Mouse (Mus musculus) neural tube, embryonic 14.5 days (tissue): ENCODE measurements at regions not wholly inside any gene's neighbourhood (a gene's known extent, or its start where the extent isn't known, plus 50 kb on each side); places are given as distances from the start of the nearest gene placed in this dataset.

Experiments
- ATAC-seq: fragments of 200-750 bp; cut with Nextera tagmentation; 2 replicates; pipeline ENCODE4 v1.8.0; 2017; ENCODE audit warnings: low read depth, mild to moderate bottlenecking, moderate TSS enrichment, moderate library complexity
- H3K27ac ChIP-seq: fragments of 300-500 bp; sonication (generic); 2 replicates; pipeline ENCODE4 v1.5.1; 2014; ENCODE audit warnings: low read depth, mild to moderate bottlenecking, control low read depth, low read length, moderate library complexity, mixed read lengths
- H3K27me3 ChIP-seq: fragments of 300-500 bp; sonication (generic); 2 replicates; pipeline ENCODE4 v1.6.1; 2014; ENCODE audit warnings: low read length; ENCODE audit not compliant: control insufficient read depth, insufficient read depth
- H3K36me3 ChIP-seq: fragments of 300-500 bp; sonication (generic); 2 replicates; pipeline ENCODE4 v1.6.1; 2014; ENCODE audit warnings: low read length, mixed read lengths; ENCODE audit not compliant: control insufficient read depth, insufficient read depth
- H3K4me1 ChIP-seq: fragments of 300-500 bp; sonication (generic); 2 replicates; pipeline ENCODE4 v1.6.1; 2014; ENCODE audit warnings: low read length; ENCODE audit not compliant: control insufficient read depth, insufficient read depth
- H3K4me2 ChIP-seq: fragments of 300-500 bp; sonication (generic); 2 replicates; pipeline ENCODE4 v1.6.1; 2014; ENCODE audit warnings: mild to moderate bottlenecking, low read depth, low read length, control low read depth
- H3K4me3 ChIP-seq: fragments of 300-500 bp; sonication (generic); 2 replicates; pipeline ENCODE4 v1.5.1; 2014; ENCODE audit warnings: low read depth, low read length, control low read depth, mixed read lengths
- H3K9ac ChIP-seq: fragments of 300-500 bp; sonication (generic); replicated peaks from 2 replicates; pipeline ENCODE4 v1.6.1; 2014; ENCODE audit warnings: low read depth, mild to moderate bottlenecking, control low read depth, low read length, mixed read lengths
- H3K9me3 ChIP-seq: fragments of 300-500 bp; sonication (generic); 2 replicates; pipeline ENCODE4 v1.6.1; 2016; ENCODE audit warnings: low read length; ENCODE audit not compliant: control insufficient read depth
- whole genome bisulfite sequencing: fragments of 180-500 bp; shearing (Covaris S2); extraction: QIAGEN DNeasy Blood & Tissue Kit; methylation state at CpG from one replicate; pipeline ENCODE4 v1.1.7; 2014; 5-methylcytosine and 5-hydroxymethylcytosine counted together

GRCm38 (mm10) chr13:39161980-39162379 lies 201.3 kb upstream of the Slc35b3 start:
- H3K9ac ChIP-seq: no peak overlapping the region
- H3K9me3 ChIP-seq: no peaks in the 10 kb centered on the region
- H3K4me2 ChIP-seq: no peak overlapping the region
- ATAC-seq: peak; percentile 34; the same call in 1 of the 2 replicates
- H3K4me1 ChIP-seq: no peaks in the 10 kb centered on the region
- no peak overlapping the region for H3K4me3 ChIP-seq
- H3K27ac ChIP-seq: no peak overlapping the region
- WGBS: 48% methylated on average over 2 of the region's 2 CpGs
- H3K36me3 ChIP-seq: no peaks in the 10 kb centered on the region
- H3K27me3 ChIP-seq: no peaks in the 10 kb centered on the region

- no peak for ATAC-seq
Observed at GRCm38 (mm10) chr13:39127942-39128341, 167.3 kb upstream of the Slc35b3 start.

GRCm38 (mm10) chr13:39092058-39092457 lies 131.4 kb upstream of the Slc35b3 start:
- no peaks in the 10 kb centered on the region for H3K4me1 ChIP-seq
- H3K27ac ChIP-seq: no peak overlapping the region
- H3K9me3 ChIP-seq: no peaks in the 10 kb centered on the region
- H3K4me3 ChIP-seq: no peak overlapping the region
- 90% methylated on average over 2 of the region's 2 CpGs for WGBS
- no peak for ATAC-seq
- no peaks in the 10 kb centered on the region for H3K27me3 ChIP-seq
- no peak overlapping the region for H3K4me2 ChIP-seq
- no peaks in the 10 kb centered on the region for H3K36me3 ChIP-seq
- no peak overlapping the region for H3K9ac ChIP-seq

More at GRCm38 (mm10) chr13:39127942-39128341, 167.3 kb upstream of the Slc35b3 start:
- H3K27ac ChIP-seq: no peak overlapping the region
- H3K9me3 ChIP-seq: no peaks in the 10 kb centered on the region
- no peak overlapping the region for H3K4me3 ChIP-seq
- 87% methylated on average over 1 of the region's 1 CpGs for WGBS
- no peaks in the 10 kb centered on the region for H3K36me3 ChIP-seq
- H3K4me1 ChIP-seq: no peaks in the 10 kb centered on the region
- H3K4me2 ChIP-seq: no peak overlapping the region
- H3K27me3 ChIP-seq: no peaks in the 10 kb centered on the region
- no peak overlapping the region for H3K9ac ChIP-seq

GRCm38 (mm10) chr13:39084544-39084943 lies 123.9 kb upstream of the Slc35b3 start:
- H3K27me3 ChIP-seq: no peaks in the 10 kb centered on the region
- H3K27ac ChIP-seq: no peak overlapping the region
- no peaks in the 10 kb centered on the region for H3K4me1 ChIP-seq
- ATAC-seq: peak; percentile 71; the same call in 1 of the 2 replicates
- WGBS: 36% methylated on average over 5 of the region's 5 CpGs
- no peak overlapping the region for H3K4me3 ChIP-seq
- H3K9me3 ChIP-seq: no peaks in the 10 kb centered on the region
- H3K9ac ChIP-seq: no peak overlapping the region
- H3K36me3 ChIP-seq: no peaks in the 10 kb centered on the region
- H3K4me2 ChIP-seq: no peak overlapping the region

- Histone ChIP-seq H3K9me3 (no peaks in the 10 kb centered on the region), H3K9ac (no peak overlapping the region), H3K4me3 (no peak overlapping the region), H3K4me1 (no peaks in the 10 kb centered on the region), H3K27ac (no peak overlapping the region), H3K4me2 (no peak overlapping the region), H3K27me3 (no peaks in the 10 kb centered on the region), H3K36me3 (no peaks in the 10 kb centered on the region)
- WGBS: 76% methylated on average over 2 of the region's 2 CpGs
- no peak for ATAC-seq
Observed at GRCm38 (mm10) chr13:39074211-39074610, 113.5 kb upstream of the Slc35b3 start.

- no peak overlapping the region for H3K27ac ChIP-seq
- no peaks in the 10 kb centered on the region for H3K36me3 ChIP-seq
- H3K27me3 ChIP-seq: no peaks in the 10 kb centered on the region
- no peaks in the 10 kb centered on the region for H3K4me1 ChIP-seq
- H3K9me3 ChIP-seq: no peaks in the 10 kb centered on the region
- H3K4me3 ChIP-seq: no peak overlapping the region
- H3K9ac ChIP-seq: no peak overlapping the region
- WGBS: 49% methylated on average over 3 of the region's 3 CpGs
- no peak overlapping the region for H3K4me2 ChIP-seq
- no peak for ATAC-seq
Observed at GRCm38 (mm10) chr13:39032263-39032662, 71.6 kb upstream of the Slc35b3 start.

- WGBS: 88% methylated on average over 13 of the region's 13 CpGs
- no peaks in the 10 kb centered on the region for H3K36me3 ChIP-seq
- H3K27ac ChIP-seq: no peak overlapping the region
- H3K27me3 ChIP-seq: no peaks in the 10 kb centered on the region
- H3K4me2 ChIP-seq: no peak overlapping the region
- no peaks in the 10 kb centered on the region for H3K9me3 ChIP-seq
- no peak overlapping the region for H3K4me3 ChIP-seq
- ATAC-seq: no peak
- H3K4me1 ChIP-seq: no peaks in the 10 kb centered on the region
- no peak overlapping the region for H3K9ac ChIP-seq
Observed at GRCm38 (mm10) chr13:39020168-39020567, 59.5 kb upstream of the Slc35b3 start.

- 4% methylated on average over 8 of the region's 8 CpGs for WGBS
Observed at GRCm38 (mm10) chr13:39011696-39012095, 51.0 kb upstream of the Slc35b3 start.

More at GRCm38 (mm10) chr13:39011696-39012095, 51.0 kb upstream of the Slc35b3 start:
- Histone ChIP-seq H3K9ac (no peak overlapping the region), H3K4me2 (no peak overlapping the region; the same call in 1 of the 2 replicates), H3K4me1 (no peaks in the 10 kb centered on the region), H3K4me3 (no peak overlapping the region), H3K27me3 (no peaks in the 10 kb centered on the region), H3K36me3 (no peaks in the 10 kb centered on the region), H3K27ac (no peak overlapping the region), H3K9me3 (no peaks in the 10 kb centered on the region)
- peak; percentile 72; the same call in 1 of the 2 replicates for ATAC-seq
